Mouse (Mus musculus) neutrophil, adult 59 days (primary cell): ENCODE data around the gene Akap4. TPM values are rescaled to one million over a fixed set of nuclear protein-coding genes. Genes with fewer than 3 reads are reported as not detected.

ENCODE experiments used
- total RNA-seq, 2 experiments: library from RNA; stranded (reverse); gene quantifications; 1 replicate in 1 of 2; 2 replicates in 1 of 2; pipeline ENCODE4 v1.2.4; 2023

Akap4 gene
- not detected for total RNA-seq

GRCm38 (mm10) chrX:7067219-7067618 is at the start of gene Akap4:
TSS of gene Akap4 (plus strand) at chrX:7067519.

GRCm38 (mm10) chrX:7041519-7041918 is 25.8 kb upstream of the Akap4 start, which contains the start of gene Ccnb3:
TSS of gene Ccnb3 (minus strand) at chrX:7041619.

Other genes with a start within 250 kb of the Akap4 start
- gene Ccnb3, start 25.9 kb upstream of the Akap4 start, total RNA-seq = not detected